Mouse (Mus musculus): ENCODE results near the gene Muc5ac. TPM values are rescaled to one million over a fixed set of nuclear protein-coding genes. Genes with fewer than 3 reads are reported as not detected.

Gene Muc5ac
- total RNA-seq, 2 experiments from 2014 or later, result not detected

DNA sequence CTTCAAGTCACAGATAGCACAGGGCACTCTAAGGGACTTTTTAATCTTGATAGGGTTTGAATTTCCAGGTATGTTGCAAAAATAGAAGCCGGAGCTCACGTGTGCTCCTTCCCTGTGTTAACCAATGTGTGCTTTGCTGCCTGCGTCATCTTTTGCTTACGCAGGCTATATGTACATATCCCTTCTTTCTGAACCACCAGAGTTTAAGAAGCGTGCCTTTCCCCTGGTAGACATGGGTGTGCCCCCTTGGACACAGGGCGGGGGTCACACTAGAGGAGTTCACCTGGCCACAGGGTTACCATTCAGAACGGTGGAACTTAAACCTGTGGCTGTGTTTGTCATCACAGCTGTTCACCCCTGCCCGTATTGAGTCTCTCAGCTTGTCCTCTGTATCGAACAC, 35.6 kb downstream of the Muc5ac start:
- no peak for DNase-seq (ENCODE audit: extremely low spot score in 1 of 2, low spot score in 1 of 2)

- no peak for DNase-seq (ENCODE audit: extremely low spot score in 1 of 2, low spot score in 1 of 2)
These were observed 47.2 kb downstream of the Muc5ac start for GRCm38 (mm10) chr7:141835941-141836340.

- no peak for DNase-seq (ENCODE audit: extremely low spot score in 1 of 2, low spot score in 1 of 2)
These were observed 47.7 kb downstream of the Muc5ac start for GRCm38 (mm10) chr7:141836423-141836822.

GRCm38 (mm10) chr7:141838779-141839178, 50.0 kb downstream of the Muc5ac start, which contains the start of gene Muc5b:
TSS of gene Muc5b (plus strand) at chr7:141839070.
- DNase-seq (ENCODE audit: extremely low spot score in 1 of 2, low spot score in 1 of 2), result no peak

GRCm38 (mm10) chr7:141840354-141840753, 51.6 kb downstream of the Muc5ac start:
- no peak for DNase-seq (ENCODE audit: extremely low spot score in 1 of 2, low spot score in 1 of 2)

- DNase-seq (ENCODE audit: extremely low spot score in 1 of 2, low spot score in 1 of 2), result no peak
These were observed 72.3 kb downstream of the Muc5ac start for GRCm38 (mm10) chr7:141861046-141861445.

Other genes starting within 250 kb of the Muc5ac start
- 10 to 100 TPM; 81.3 to 84.0 TPM for gene Chid1, start 249.1 kb upstream of the Muc5ac start, total RNA-seq (2021)
- 100 to 1,000 TPM; 238 to 254 TPM for gene Ap2a2, start 226.8 kb upstream of the Muc5ac start, total RNA-seq (2021)
- gene Muc6, start 133.7 kb upstream of the Muc5ac start, total RNA-seq (2021), result not detected
- gene Muc2, start 98.6 kb upstream of the Muc5ac start, total RNA-seq (2021), result under 1 TPM; 0.20 to 0.54 TPM
- not detected for gene Muc5b, start 50.1 kb downstream of the Muc5ac start, total RNA-seq (2021)
- 100 to 1,000 TPM; 126 to 131 TPM for gene Tollip, start 129.5 kb downstream of the Muc5ac start, total RNA-seq (2021)
- gene Brsk2, start 160.8 kb downstream of the Muc5ac start, total RNA-seq (2021), result 100 to 1,000 TPM; 170 to 190 TPM

Data from layer of hippocampus, postnatal 25 days (tissue).